Mouse (Mus musculus): Measurements from ENCODE around the gene Hpca.
A peak's percentile ranks its signal among the peaks of the same experiment; 100 is the strongest.

Gene Hpca

DNA sequence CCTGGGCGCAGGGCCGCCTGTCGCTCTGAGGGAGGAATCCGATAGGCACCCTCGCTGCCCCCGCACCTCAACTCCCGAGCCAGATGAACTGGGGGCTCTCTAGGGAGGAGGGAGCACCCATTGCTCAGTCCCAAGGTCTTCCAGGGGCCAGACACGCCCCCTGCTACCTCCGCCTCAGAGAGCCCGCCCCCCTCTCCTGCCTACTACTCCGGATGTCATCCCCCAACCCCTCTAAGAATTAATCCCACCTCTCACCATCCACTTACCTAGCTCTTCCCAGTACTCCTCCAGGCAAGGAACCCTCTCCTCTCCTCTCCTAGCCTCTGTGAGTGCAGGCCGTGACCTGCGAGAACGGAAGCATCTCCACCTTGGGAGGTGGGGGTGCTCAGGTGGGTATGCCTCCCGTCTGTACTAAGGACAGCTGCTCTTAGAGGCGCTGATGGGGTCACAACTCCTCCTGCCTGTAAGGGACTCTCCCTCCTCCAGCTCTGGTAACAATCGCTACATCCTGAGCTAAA, at the start of gene Hpca:
Gene Hpca (minus strand): TSS at position 468 of the 518 bp plus-strand sequence.
- peak; percentile 44 for DNase-seq (ENCODE audit: low read depth, low spot score)

- DNase-seq (ENCODE audit: low read depth, low spot score), result peak; percentile 75
These were observed 39.9 kb upstream of the Hpca start for GRCm38 (mm10) chr4:129161581-129162255.

- DNase-seq (ENCODE audit: low read depth, low spot score), result no peak
These were observed 39.2 kb upstream of the Hpca start for GRCm38 (mm10) chr4:129161076-129161475.

GRCm38 (mm10) chr4:129158549-129158948, 36.7 kb upstream of the Hpca start:
- no peak for DNase-seq (ENCODE audit: low read depth, low spot score)

DNA sequence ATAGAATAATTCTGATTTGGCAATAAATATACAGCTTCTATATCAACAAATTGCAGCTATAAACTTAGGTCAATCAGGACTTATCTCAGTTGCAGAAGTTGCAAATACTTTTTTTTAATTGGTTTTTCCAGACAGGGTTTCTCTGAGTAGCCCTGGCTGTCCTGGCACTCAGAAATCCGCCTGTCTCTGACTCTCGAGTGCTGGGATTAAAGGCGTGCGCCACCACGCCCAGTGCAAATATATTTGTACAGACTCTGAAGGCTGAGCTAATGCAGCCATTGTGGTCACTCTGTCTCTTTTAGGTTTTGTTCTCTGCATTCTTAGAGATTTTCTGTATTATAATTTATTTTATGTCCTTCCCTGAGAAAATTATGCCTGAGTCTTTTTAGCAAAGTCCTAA, 35.7 kb upstream of the Hpca start:
- DNase-seq (ENCODE audit: low read depth, low spot score), result no peak

GRCm38 (mm10) chr4:129151276-129151811, 29.5 kb upstream of the Hpca start:
- DNase-seq (ENCODE audit: low read depth, low spot score), result no peak

GRCm38 (mm10) chr4:129149321-129149720, 27.5 kb upstream of the Hpca start:
- DNase-seq (ENCODE audit: low read depth, low spot score), result no peak

DNA sequence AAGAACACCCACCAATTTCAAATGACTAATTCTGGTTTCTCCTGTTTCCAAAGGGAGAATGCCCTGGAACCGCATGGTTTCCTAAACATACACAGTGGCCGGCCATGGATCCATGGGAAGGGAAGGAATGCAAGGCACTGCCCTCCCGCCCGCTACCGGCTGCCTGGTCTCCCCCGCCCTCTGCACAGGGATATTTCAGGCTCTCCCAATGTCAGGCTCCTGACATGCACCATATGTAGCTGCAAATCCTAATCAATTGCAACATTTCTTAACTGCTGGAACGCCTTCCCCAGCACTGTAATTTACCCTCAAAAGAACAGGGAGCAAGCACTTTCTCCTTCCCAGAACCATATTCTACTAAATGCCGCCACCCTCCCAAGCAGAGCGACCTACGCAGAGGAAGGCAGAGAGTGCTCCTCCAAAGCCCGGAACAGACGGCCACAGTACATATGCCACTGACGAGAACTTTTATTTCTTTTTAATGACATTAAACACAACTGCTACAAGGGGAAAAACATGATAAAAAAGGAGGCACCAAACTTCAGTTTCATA, 25.8 kb upstream of the Hpca start:
- DNase-seq (ENCODE audit: low read depth, low spot score), result no peak

GRCm38 (mm10) chr4:129146392-129146791, 24.6 kb upstream of the Hpca start:
- no peak for DNase-seq (ENCODE audit: low read depth, low spot score)

DNA sequence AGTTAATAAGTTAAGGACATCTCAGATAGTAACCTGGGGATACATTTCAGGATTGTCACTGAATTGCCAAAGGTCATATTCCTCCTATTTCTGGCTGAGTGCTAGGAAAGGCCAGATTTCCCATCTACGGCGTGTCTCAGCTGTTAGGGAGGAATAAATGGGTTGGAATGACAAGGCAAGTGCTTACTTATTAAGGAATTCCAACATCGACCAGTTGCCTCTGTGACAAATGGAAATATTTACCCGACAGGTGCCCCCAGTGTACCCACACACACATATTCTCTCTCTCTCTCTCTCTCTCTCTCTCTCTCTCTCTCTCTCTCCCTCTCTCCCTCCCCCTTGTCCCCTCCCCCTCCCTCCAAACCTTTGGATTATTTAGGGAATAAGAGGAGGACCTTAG, 24.1 kb upstream of the Hpca start:
- no peak for DNase-seq (ENCODE audit: low read depth, low spot score)

DNA sequence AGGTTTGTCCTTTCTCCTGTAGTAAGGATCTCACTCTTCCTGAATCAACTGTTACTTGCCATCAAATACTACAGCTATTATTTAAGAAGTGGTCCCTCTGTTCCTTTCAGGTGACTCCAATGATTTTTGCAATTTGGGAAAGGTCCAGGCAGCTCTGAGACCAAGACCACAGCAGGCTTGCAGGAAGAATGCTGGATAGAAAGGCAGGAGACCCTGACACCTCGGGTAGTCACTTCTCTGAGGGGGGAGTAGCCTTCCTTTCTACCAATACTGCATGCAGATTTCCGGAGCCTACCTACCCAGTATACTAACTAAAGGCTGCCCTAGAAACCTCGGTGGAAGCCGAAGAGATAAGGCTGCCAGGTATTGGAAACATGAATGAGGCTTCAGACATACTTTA, 23.6 kb upstream of the Hpca start:
- no peak for DNase-seq (ENCODE audit: low read depth, low spot score)

GRCm38 (mm10) chr4:129144401-129145367, 22.8 kb upstream of the Hpca start:
- DNase-seq (ENCODE audit: low read depth, low spot score), result no peak

DNA sequence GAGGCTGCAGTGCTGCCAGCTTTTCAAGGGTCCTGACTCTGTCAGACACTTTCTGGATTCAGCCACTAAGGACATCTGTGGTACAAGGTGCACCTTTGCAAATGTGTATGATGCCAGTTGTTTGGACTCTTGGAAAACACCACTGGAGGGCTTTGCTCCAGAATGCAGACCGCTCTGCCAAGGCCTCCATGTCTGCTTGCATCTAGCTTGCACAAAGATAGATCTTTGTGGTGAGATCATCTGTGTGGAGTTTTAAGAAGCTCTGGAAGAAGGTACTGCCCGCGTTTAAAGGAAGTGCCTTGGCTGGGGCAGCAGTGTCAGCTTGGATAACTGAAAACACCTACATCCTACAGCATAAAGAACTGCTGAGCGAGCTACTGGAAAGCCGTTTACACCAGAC, 21.7 kb upstream of the Hpca start:
- no peak for DNase-seq (ENCODE audit: low read depth, low spot score)

- no peak for DNase-seq (ENCODE audit: low read depth, low spot score)
These were observed 20.7 kb upstream of the Hpca start for GRCm38 (mm10) chr4:129142439-129143045.

- no peak for DNase-seq (ENCODE audit: low read depth, low spot score)
These were observed 20.0 kb upstream of the Hpca start for GRCm38 (mm10) chr4:129141560-129142438.

- DNase-seq (ENCODE audit: low read depth, low spot score), result no peak
These were observed 19.0 kb upstream of the Hpca start for GRCm38 (mm10) chr4:129140808-129141207.

DNA sequence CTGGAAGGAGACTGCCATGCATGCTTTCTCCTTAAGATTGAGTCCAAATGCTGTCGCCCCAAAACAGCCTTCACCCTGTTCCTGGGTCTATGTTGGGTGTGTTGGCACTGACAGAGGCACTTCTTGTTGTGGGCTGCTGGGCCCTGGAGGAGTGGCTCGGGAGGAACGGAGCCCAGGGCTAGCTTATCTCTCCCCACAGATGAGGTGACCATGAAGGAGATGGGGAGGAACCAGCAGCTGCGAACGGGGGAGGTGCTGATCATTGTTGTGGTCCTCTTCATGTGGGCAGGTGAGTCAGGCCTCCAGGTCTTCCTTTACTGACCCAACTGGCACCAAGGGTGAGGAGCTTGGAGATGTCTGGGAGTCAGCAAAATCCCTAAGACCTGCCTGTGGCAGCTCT, 17.8 kb upstream of the Hpca start:
- DNase-seq (ENCODE audit: low read depth, low spot score), result no peak

DNA sequence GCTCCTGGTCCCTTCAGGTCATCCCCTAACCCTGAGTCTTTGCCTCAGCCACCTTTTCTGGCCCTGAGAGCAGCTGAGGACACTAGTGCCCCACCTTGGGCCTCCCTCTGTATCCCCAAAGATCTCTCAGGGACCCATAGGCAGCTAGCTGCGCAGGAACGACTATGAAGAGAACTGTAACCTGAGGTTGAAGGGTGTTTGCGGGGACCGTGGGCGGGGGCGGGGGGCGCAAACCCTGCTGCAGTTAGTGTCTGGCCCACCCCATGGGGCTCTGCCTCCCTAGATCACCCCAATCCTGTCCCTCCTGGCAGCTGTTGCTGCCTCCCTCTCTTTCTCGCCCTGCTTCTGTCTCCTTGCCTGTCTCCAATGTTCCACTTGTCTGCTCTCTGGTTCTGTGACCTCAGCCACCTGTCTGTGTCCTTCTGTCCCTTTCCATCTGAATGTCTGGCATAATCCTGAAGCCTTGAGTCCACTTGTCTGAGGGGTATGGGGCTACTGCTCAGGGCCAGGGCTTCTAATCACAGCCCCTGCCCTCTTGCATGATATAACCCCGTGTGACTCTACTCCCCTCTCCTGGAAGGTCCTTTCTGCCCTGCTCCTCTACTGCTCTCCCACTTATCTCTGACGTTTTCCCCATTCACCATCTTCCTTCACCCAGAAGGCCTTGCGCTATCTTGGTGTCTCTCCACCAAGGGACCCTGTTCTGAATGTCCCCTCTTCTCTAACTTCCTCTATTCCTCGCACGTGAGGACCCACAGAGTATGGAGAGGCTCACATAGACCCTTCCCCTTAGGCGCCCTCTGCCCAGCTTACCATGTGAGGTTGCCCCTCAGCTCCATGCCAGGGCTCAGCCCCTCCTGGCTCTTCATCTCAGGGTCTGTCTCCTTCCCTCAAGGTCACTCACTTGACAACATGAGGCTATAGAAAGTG, 15.8 kb upstream of the Hpca start:
- no peak for DNase-seq (ENCODE audit: low read depth, low spot score)

- no peak for DNase-seq (ENCODE audit: low read depth, low spot score)
These were observed 14.9 kb upstream of the Hpca start, which contains the start of gene Fndc5 for GRCm38 (mm10) chr4:129136579-129137391. Fndc5 (plus strand) TSS chr4:129136999.
